Mouse (Mus musculus) urinary bladder, postnatal 10 days (tissue): ENCODE data around the gene Cyb561d2.
"Not testable (repeated sequence)": the region's sequence is repeated elsewhere in the genome, so short reads cannot be mapped to it uniquely, and the experiment has no call there.

Experiments used
- DNase-seq: peaks from one replicate; pipeline ENCODE4 v3.0.0; 2022; ENCODE audit warnings: low spot score

The Cyb561d2 gene

GRCm38 (mm10) chr9:107541474-107542351 is at the start of gene Cyb561d2, which contains the start of gene Nprl2:
Gene Cyb561d2, minus strand, starts transcription at chr9:107542193.
Gene Nprl2, plus strand, starts transcription at chr9:107542226.
- DNase-seq, result peak; percentile 77

- DNase-seq, result no peak
These were observed 48.7 kb upstream of the Cyb561d2 start for GRCm38 (mm10) chr9:107590773-107591060.

- DNase-seq, result no peak
These were observed 48.2 kb upstream of the Cyb561d2 start for GRCm38 (mm10) chr9:107590058-107590772.

- no peak for DNase-seq
These were observed 46.0 kb upstream of the Cyb561d2 start for GRCm38 (mm10) chr9:107587833-107588639.

- DNase-seq, result peak; percentile 85
These were observed 45.2 kb upstream of the Cyb561d2 start, which contains the start of gene Ifrd2 for GRCm38 (mm10) chr9:107586974-107587832. Gene Ifrd2, plus strand, starts transcription at chr9:107587642.

- no peak for DNase-seq
These were observed 44.5 kb upstream of the Cyb561d2 start for GRCm38 (mm10) chr9:107586504-107586903.

GRCm38 (mm10) chr9:107583174-107583573 is 41.2 kb upstream of the Cyb561d2 start:
- no peak for DNase-seq

GRCm38 (mm10) chr9:107582509-107583062 is 40.6 kb upstream of the Cyb561d2 start:
- DNase-seq, result no peak

- no peak for DNase-seq
These were observed 39.6 kb upstream of the Cyb561d2 start for GRCm38 (mm10) chr9:107581584-107581983.

- DNase-seq, result peak; percentile 63
These were observed 38.7 kb upstream of the Cyb561d2 start, which contains the start of gene Hyal3 for GRCm38 (mm10) chr9:107580501-107581317. Gene Hyal3, plus strand, starts transcription at chr9:107580818.

GRCm38 (mm10) chr9:107579023-107579900 is 37.3 kb upstream of the Cyb561d2 start:
- DNase-seq, result no peak

- no peak for DNase-seq
These were observed 36.6 kb upstream of the Cyb561d2 start, which contains the start of gene Naa80 for GRCm38 (mm10) chr9:107578587-107578986. Gene Naa80, plus strand, starts transcription at chr9:107578887.

GRCm38 (mm10) chr9:107577871-107578270 is 35.9 kb upstream of the Cyb561d2 start:
- no peak for DNase-seq

GRCm38 (mm10) chr9:107576357-107577107 is 34.5 kb upstream of the Cyb561d2 start, which contains the start of gene Hyal1:
Gene Hyal1, plus strand, starts transcription at chr9:107576927.
- no peak for DNase-seq

GRCm38 (mm10) chr9:107575579-107576356 is 33.8 kb upstream of the Cyb561d2 start:
- no peak for DNase-seq

GRCm38 (mm10) chr9:107573774-107574173 is 31.8 kb upstream of the Cyb561d2 start:
- not testable (repeated sequence) for DNase-seq

- no peak for DNase-seq
These were observed 30.3 kb upstream of the Cyb561d2 start for GRCm38 (mm10) chr9:107572327-107572662.
